Mouse (Mus musculus): ENCODE measurements at regions not wholly inside any gene's neighbourhood (a gene's known extent, or its start where the extent isn't known, plus 50 kb on each side); places are given as distances from the start of the nearest gene placed in this dataset.

DNA sequence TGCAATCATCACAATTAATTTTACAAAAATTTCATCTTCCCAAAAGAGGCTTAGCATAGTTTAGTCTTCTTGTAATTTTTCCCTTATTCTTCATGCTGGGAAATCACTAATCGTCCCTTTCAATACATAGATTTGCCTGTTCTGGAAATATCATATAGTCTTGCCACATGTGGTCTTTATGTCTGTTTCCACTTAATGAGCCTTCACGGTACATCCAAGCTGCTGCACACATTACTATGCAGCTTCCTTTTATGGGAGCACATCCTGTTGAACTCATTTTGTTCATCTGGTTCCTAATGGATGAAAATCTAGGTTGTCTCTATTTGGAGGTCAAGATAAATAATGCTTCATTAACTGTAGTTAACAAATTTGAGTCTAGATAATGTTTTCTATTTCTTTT lies 180.9 kb downstream of the Olfr1505 start:
- H3K9ac ChIP-seq (ENCODE audit: low read depth, low read length) = no peak overlapping the region
- no peak for ATAC-seq (replicated peaks; ENCODE audit: insufficient number of reproducible peaks, low FRiP score, low TSS enrichment)
- no peaks in the 10 kb centered on the region for H3K9me3 ChIP-seq (replicated peaks; ENCODE audit: control insufficient read depth, low read length)
- H3K27ac ChIP-seq (ENCODE audit: low read depth, low read length) = no peak overlapping the region
- H3K4me1 ChIP-seq (ENCODE audit: control insufficient read depth, insufficient read depth, low read length) = no peaks in the 10 kb centered on the region
- H3K4me3 ChIP-seq (ENCODE audit: low read depth, low read length) = no peak overlapping the region
- H3K4me2 ChIP-seq = no peak overlapping the region
- H3K36me3 ChIP-seq (ENCODE audit: control insufficient read depth, insufficient read depth, low read length) = no peaks in the 10 kb centered on the region
- no peaks in the 10 kb centered on the region for H3K27me3 ChIP-seq (ENCODE audit: control insufficient read depth, insufficient read depth, low read length)
- WGBS (ENCODE audit: insufficient replicate concordance) = 73% methylated on average over 2 of the region's 2 CpGs

DNA sequence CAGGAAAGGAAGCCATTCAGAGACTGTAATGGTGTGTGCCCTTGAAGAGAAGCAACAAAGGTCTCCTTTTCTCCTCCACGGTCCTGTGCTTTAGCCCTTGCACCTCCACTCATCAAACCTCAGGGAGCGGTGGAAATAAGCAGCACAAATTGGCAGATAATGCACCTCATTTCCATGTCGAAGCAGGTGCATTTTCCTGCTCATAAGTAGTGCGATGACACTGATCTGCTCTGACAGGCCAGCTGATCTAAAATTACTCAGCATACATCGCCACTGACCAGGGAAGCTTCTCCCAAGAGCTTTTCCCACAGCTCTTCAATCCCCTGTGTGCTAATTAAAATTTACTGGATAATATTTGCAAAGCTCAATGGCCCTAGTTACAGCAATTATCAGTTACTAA lies 182.9 kb downstream of the Olfr1505 start:
- Histone ChIP-seq H3K27ac (ENCODE audit: low read depth, low read length) (no peak overlapping the region), H3K4me1 (ENCODE audit: control insufficient read depth, insufficient read depth, low read length) (no peaks in the 10 kb centered on the region), H3K4me3 (ENCODE audit: low read depth, low read length) (no peak overlapping the region), H3K4me2 (no peak overlapping the region), H3K9me3 (replicated peaks; ENCODE audit: control insufficient read depth, low read length) (no peaks in the 10 kb centered on the region), H3K9ac (ENCODE audit: low read depth, low read length) (no peak overlapping the region), H3K36me3 (ENCODE audit: control insufficient read depth, insufficient read depth, low read length) (no peaks in the 10 kb centered on the region), H3K27me3 (ENCODE audit: control insufficient read depth, insufficient read depth, low read length) (no peaks in the 10 kb centered on the region)
- no peak for ATAC-seq (replicated peaks; ENCODE audit: insufficient number of reproducible peaks, low FRiP score, low TSS enrichment)
- WGBS (ENCODE audit: insufficient replicate concordance) = 70% methylated on average over 5 of the region's 5 CpGs

DNA sequence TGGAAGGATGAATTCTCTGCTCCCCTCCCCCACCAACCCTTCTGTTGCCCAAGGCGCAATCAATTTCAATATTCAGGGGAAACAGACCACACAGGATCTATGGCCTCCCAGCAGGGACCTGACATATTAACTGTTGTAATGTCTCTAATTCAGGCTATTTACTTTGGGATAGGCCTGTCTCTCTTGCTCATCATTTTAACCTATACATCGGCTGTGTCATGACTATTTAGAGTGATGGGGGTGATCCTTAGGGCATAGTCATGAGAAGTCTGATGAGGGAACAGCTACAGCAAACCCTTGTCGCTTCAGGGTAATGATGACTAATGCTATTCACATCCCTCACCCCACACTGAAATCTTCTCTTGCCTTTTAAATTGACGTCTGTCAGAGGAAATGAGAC lies 195.8 kb downstream of the Olfr1505 start:
- Histone ChIP-seq H3K4me3 (ENCODE audit: low read depth, low read length) (no peak overlapping the region), H3K27ac (ENCODE audit: low read depth, low read length) (no peak overlapping the region), H3K4me2 (no peak overlapping the region), H3K36me3 (ENCODE audit: control insufficient read depth, insufficient read depth, low read length) (no peaks in the 10 kb centered on the region), H3K27me3 (ENCODE audit: control insufficient read depth, insufficient read depth, low read length) (no peaks in the 10 kb centered on the region), H3K9me3 (replicated peaks; ENCODE audit: control insufficient read depth, low read length) (no peaks in the 10 kb centered on the region), H3K9ac (ENCODE audit: low read depth, low read length) (no peak overlapping the region), H3K4me1 (ENCODE audit: control insufficient read depth, insufficient read depth, low read length) (no peaks in the 10 kb centered on the region)
- WGBS (ENCODE audit: insufficient replicate concordance) = 64% methylated on average over 4 of the region's 4 CpGs
- no peak for ATAC-seq (replicated peaks; ENCODE audit: insufficient number of reproducible peaks, low FRiP score, low TSS enrichment)

DNA sequence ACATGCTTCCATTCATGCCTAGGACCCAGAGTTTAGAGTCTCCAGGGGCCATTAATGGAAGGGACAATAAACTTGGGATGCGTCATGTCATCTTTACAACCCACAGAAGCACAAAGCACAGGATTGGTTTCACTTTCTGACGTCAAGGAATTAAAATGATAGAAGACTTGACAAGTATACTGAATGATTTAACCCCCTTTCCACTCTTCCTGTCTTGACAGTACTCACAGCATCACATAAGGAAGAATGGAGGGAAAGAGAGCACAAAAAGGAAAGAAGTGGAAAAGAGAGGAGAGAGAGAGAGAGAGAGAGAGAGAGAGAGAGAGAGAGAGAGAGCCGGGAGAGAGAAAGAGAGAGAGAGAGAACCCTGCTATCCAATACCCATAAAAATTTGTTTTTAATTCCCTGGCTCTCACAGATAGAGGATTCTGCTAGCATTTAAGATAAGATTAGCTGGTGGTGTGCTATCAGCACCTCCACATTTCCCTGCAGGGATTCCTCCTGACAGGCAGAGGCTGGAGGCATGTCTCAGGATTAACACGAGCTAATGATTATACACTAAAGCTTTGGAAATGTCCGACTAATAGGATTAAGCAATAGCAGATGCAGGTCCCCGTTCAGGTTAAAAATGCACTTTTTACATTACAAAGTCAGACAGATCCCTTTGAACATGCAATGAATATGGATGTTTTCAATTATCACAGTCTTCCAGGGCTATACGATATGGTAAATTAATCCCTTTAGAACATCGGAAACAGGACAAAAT lies 210.2 kb downstream of the Olfr1505 start:
- H3K36me3 ChIP-seq (ENCODE audit: control insufficient read depth, insufficient read depth, low read length) = no peaks in the 10 kb centered on the region
- peak overlapping the region; percentile 19 for H3K4me2 ChIP-seq
- H3K27ac ChIP-seq (ENCODE audit: low read depth, low read length) = no peak overlapping the region
- H3K9me3 ChIP-seq (replicated peaks; ENCODE audit: control insufficient read depth, low read length) = no peaks in the 10 kb centered on the region
- H3K9ac ChIP-seq (ENCODE audit: low read depth, low read length) = no peak overlapping the region
- no peak overlapping the region for H3K4me3 ChIP-seq (ENCODE audit: low read depth, low read length)
- 11% methylated on average over 8 of the region's 8 CpGs for WGBS (ENCODE audit: insufficient replicate concordance)
- no peaks in the 10 kb centered on the region for H3K4me1 ChIP-seq (ENCODE audit: control insufficient read depth, insufficient read depth, low read length)
- ATAC-seq (replicated peaks; ENCODE audit: insufficient number of reproducible peaks, low FRiP score, low TSS enrichment) = no peak
- H3K27me3 ChIP-seq (ENCODE audit: control insufficient read depth, insufficient read depth, low read length) = 0 out of 2 replicates have a peak, but pooled peaks cover 3% of the 10 kb centered on the region

DNA sequence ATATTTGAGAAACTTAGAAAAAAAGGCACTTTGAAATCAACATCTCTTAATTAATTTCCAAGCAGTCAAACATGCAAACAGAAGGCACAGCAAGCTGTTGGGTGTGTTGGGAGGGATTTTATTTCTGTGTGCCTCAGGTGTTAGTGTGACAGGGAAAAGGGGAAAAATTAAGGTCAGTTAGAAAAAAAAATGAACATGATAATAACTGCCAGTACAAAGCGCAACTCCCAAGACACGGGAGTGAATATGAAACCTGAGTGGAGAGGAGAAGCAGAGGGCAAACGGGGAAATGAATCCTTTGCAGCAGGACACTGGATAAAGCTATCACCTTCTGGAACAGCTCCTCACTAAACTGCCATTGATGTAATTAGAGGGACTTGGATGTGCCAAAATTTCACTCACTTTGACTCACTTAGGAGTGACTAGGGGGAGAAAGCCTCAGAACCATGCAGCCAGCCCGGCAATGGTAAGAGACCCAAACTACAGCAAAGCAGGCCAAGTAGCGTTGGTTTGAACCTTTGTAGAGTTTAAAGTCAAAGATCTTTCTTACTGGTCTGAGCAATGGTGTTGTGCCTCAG lies 211.0 kb downstream of the Olfr1505 start:
- WGBS (ENCODE audit: insufficient replicate concordance) = 27% methylated on average over 5 of the region's 5 CpGs
- H3K4me2 ChIP-seq = no peak overlapping the region

DNA sequence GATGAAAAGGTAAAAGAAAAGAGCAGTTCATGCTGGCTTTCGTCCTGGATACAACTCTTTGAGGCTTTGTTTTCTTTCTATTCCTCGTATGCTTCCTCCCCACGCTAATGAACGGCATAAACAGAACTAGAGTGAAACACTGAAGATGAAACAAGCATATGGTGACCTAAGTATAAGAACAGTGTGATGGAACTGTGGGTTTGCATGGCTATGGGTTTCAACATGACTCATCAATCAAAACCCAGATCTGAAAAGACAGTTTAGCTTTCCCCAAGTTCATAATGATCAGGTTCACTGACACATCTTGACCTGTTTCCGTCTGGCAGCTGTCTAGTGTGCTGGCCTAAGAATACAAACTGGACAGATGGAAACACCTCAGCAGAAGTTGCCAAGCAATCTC lies 211.7 kb downstream of the Olfr1505 start:
- H3K36me3 ChIP-seq (ENCODE audit: control insufficient read depth, insufficient read depth, low read length) = no peaks in the 10 kb centered on the region
- WGBS (ENCODE audit: insufficient replicate concordance) = 66% methylated on average over 5 of the region's 5 CpGs
- H3K4me3 ChIP-seq (ENCODE audit: low read depth, low read length) = no peak overlapping the region
- ATAC-seq (replicated peaks; ENCODE audit: insufficient number of reproducible peaks, low FRiP score, low TSS enrichment) = no peak
- H3K27me3 ChIP-seq (ENCODE audit: control insufficient read depth, insufficient read depth, low read length) = 0 out of 2 replicates have a peak, but pooled peaks cover 3% of the 10 kb centered on the region
- no peak overlapping the region for H3K4me2 ChIP-seq
- no peak overlapping the region for H3K27ac ChIP-seq (ENCODE audit: low read depth, low read length)
- H3K9ac ChIP-seq (ENCODE audit: low read depth, low read length) = no peak overlapping the region
- no peaks in the 10 kb centered on the region for H3K4me1 ChIP-seq (ENCODE audit: control insufficient read depth, insufficient read depth, low read length)
- H3K9me3 ChIP-seq (replicated peaks; ENCODE audit: control insufficient read depth, low read length) = no peaks in the 10 kb centered on the region

More for the DNA sequence above, 211.0 kb downstream of the Olfr1505 start:
- no peak overlapping the region for H3K27ac ChIP-seq (ENCODE audit: low read depth, low read length)
- no peaks in the 10 kb centered on the region for H3K4me1 ChIP-seq (ENCODE audit: control insufficient read depth, insufficient read depth, low read length)
- H3K27me3 ChIP-seq (ENCODE audit: control insufficient read depth, insufficient read depth, low read length) = 0 out of 2 replicates have a peak, but pooled peaks cover 3% of the 10 kb centered on the region
- H3K9ac ChIP-seq (ENCODE audit: low read depth, low read length) = no peak overlapping the region
- no peaks in the 10 kb centered on the region for H3K36me3 ChIP-seq (ENCODE audit: control insufficient read depth, insufficient read depth, low read length)
- ATAC-seq (replicated peaks; ENCODE audit: insufficient number of reproducible peaks, low FRiP score, low TSS enrichment) = no peak
- no peaks in the 10 kb centered on the region for H3K9me3 ChIP-seq (replicated peaks; ENCODE audit: control insufficient read depth, low read length)
- H3K4me3 ChIP-seq (ENCODE audit: low read depth, low read length) = no peak overlapping the region

DNA sequence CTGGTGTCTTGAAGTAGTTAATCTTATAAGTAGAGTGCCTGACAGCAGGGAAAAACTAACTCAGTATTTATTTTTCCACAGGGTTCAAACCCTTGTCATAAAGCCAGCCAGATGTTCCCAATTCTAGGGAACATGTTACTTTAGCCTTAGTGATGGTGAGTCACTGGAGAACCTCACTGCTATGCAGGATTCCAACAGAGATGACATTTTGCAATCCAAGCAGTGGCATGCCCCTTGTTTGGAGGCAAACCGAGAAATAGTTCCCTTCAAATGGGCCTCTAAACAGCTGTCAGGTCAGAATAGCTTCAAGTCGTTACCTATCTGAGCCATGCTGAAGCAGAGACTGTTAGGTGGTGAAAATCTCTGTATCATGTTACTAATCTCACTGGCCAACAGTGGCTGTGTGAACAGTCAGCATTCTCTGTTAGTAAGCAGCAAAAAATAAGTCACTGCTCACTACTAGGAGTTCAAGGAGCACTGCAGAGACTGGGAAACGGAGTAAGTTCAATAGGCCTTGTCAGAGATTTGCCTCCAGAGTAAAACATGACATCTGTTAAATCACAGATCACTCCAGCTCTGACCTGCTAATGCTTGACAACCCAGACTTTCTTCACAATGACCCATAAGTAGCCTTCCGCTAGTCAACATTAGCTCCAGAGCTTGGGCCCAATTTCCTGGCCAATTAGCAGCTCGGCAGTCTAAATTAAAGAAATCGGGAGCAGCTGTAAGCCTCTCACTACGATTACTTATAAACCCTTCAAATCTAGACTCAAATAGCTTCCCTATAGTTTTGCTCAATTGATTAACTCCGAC lies 215.3 kb downstream of the Olfr1505 start:
- Histone ChIP-seq H3K4me3 (ENCODE audit: low read depth, low read length) (no peak overlapping the region), H3K27ac (ENCODE audit: low read depth, low read length) (no peak overlapping the region), H3K4me2 (no peak overlapping the region), H3K36me3 (ENCODE audit: control insufficient read depth, insufficient read depth, low read length) (no peaks in the 10 kb centered on the region), H3K4me1 (ENCODE audit: control insufficient read depth, insufficient read depth, low read length) (no peaks in the 10 kb centered on the region), H3K9me3 (replicated peaks; ENCODE audit: control insufficient read depth, low read length) (no peaks in the 10 kb centered on the region), H3K9ac (ENCODE audit: low read depth, low read length) (no peak overlapping the region), H3K27me3 (ENCODE audit: control insufficient read depth, insufficient read depth, low read length) (no peaks in the 10 kb centered on the region)
- no peak for ATAC-seq (replicated peaks; ENCODE audit: insufficient number of reproducible peaks, low FRiP score, low TSS enrichment)
- 47% methylated on average over 8 of the region's 8 CpGs for WGBS (ENCODE audit: insufficient replicate concordance)

DNA sequence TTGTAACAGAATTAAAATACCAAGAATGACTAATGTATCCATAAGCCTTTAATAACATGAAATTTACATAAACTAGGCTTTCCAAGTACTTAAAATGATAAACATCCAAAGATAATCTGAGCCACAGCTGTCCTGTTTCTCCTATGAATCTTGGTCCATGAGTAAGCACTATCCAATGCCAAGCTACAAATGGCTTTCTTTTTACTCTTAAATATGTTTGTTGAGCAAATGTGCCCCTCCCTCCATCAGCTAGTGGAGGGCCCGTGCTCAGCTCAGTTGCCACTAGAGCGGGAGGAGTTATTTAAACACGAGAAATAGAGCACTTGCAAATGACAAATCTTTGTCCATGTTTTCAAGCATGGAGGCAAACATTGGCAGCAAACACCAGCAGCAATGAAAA lies 247.9 kb downstream of the Olfr1505 start:
- H3K9me3 ChIP-seq (replicated peaks; ENCODE audit: control insufficient read depth, low read length) = no peaks in the 10 kb centered on the region
- WGBS (ENCODE audit: insufficient replicate concordance) = 70% methylated on average over 3 of the region's 3 CpGs
- H3K36me3 ChIP-seq (ENCODE audit: control insufficient read depth, insufficient read depth, low read length) = no peaks in the 10 kb centered on the region
- no peak for ATAC-seq (replicated peaks; ENCODE audit: insufficient number of reproducible peaks, low FRiP score, low TSS enrichment)
- no peak overlapping the region for H3K4me3 ChIP-seq (ENCODE audit: low read depth, low read length)
- no peak overlapping the region for H3K27ac ChIP-seq (ENCODE audit: low read depth, low read length)
- H3K4me1 ChIP-seq (ENCODE audit: control insufficient read depth, insufficient read depth, low read length) = no peaks in the 10 kb centered on the region
- no peak overlapping the region for H3K4me2 ChIP-seq
- no peak overlapping the region for H3K9ac ChIP-seq (ENCODE audit: low read depth, low read length)
- H3K27me3 ChIP-seq (ENCODE audit: control insufficient read depth, insufficient read depth, low read length) = peaks cover 54% of the 10 kb centered on the region
